Mouse (Mus musculus) granulocyte monocyte progenitor cell, adult 5-6 weeks (primary cell): ENCODE measurements around the gene Rapgef4. TPM values are rescaled to one million over a fixed set of nuclear protein-coding genes. Genes with fewer than 3 reads are reported as not detected.
A peak's percentile ranks its signal among the peaks of the same experiment; 100 is the strongest.

Experiments
- ATAC-seq: replicated peaks from 2 replicates; pipeline ENCODE4 v1.8.0; 2016; ENCODE audit warnings: mild to moderate bottlenecking, moderate TSS enrichment, inconsistent platforms; ENCODE audit not compliant: poor library complexity, severe bottlenecking
- total RNA-seq, 2 experiments: library from RNA; stranded (forward) in 1 of 2; stranded (reverse) in 1 of 2; fragments of 200-712, 200-1000 nt in 1 of 2; fragments of >200 nt in 1 of 2; fragmentation: Nextera tagmentation in 1 of 2; gene quantifications; 2 replicates each; pipeline ENCODE4 v1.2.3; 2014 to 2017

Rapgef4 gene
- total RNA-seq (2014; fragmentation: Nextera tagmentation) (5.3 TPM in 1 of 2 replicates, not detected in the other), total RNA-seq (2017) (1.2 and 2.6 TPM in 2 replicates)

DNA sequence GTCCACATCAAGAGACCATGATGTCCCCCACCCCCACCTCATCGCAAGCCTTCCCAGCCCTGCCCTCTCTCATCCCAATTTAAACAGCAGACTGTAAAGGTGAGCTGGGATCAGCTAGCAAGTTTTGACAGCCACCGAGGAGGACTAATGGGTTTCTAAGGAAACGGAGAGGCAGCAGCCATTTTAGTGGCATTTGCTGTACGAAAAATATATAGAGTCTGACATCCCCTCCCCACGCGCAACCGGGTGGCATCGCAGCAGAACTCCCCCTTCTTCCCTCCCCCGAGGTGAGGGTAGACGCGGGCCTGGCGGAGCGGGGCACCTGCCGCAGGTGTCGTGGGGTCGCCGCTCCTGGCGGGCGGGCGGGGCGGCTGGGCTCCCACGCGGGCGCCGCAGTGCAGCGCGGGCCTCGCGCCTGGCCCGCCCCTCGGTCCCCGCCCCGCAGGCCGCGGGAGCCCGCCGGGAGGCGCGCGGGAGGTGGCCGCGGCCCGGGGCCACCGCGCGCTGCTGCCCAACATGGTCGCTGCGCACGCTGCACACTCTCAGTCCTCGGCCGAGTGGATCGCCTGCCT is at the start of gene Rapgef4:
Rapgef4 (plus strand) TSS at position 470 of the 572 bp plus-strand sequence.
- peak; percentile 35 for ATAC-seq

DNA sequence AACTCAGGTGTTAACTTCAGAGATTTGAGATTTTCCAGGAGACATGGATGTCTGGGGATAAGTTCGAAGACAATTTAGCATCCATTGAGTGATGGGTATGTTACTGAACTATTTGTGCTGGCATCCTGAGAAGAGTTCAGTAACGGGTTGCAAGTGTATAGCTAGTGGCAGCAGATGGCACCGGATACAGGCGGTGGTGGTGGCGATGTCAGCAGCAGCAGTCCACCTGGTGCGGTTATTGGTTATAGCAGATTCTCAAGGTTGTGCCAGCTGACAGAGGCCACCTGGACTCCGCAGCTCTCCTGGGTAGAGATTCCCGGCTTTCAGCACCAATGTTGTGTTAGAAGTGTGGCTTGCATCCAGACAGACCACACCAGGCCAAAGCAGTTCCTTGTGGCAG is 47.0 kb upstream of the Rapgef4 start:
- ATAC-seq: no peak

DNA sequence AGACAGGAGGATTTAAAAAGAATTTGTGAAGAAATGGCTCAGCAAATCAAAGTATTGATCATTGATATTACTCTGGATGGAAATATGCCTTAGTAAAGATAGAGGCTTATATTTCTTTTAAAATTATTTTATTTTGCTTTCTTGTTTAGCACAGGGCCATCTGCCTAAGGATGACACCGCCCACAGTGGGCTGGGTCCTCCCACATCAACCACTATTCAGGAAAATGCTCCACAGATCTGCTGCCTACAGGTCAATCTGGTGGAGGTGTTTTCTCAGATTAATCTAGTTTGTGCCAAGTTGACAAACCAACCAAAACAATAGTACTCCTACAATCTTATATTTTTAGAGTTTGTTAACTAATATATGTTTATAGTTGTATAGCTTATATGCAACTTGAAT is 44.3 kb upstream of the Rapgef4 start:
- no peak for ATAC-seq

DNA sequence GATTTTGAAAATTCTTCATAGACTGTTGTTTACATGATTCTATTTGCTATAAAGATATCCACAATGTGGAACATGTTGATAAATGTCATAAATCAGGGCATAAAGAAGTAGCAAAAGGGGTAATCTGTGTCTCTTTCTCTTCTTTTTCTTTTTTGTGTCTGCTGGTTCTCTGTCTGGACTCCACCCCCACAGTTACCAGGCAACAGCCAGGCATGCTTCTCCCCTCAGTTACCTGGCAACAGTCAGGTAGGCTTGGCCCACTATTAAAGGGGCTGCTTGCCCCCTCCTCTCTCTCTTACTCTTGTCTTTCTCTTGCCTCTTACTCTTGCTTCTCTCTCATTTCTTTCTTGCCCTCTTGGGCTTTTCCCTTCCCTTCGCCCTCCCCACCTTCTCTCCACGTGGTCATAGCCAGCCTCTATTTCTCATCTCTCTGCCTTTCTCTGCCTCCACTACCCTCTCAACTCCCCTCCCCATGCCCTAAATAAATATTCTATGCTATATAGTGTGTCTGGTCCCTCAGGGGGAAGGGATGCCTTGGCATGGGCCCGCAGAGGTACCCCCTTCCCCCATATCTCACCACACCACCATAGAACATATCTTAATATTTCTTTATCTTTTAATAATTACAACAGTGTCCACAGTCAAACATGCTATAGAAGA is 43.3 kb upstream of the Rapgef4 start:
- no peak for ATAC-seq

DNA sequence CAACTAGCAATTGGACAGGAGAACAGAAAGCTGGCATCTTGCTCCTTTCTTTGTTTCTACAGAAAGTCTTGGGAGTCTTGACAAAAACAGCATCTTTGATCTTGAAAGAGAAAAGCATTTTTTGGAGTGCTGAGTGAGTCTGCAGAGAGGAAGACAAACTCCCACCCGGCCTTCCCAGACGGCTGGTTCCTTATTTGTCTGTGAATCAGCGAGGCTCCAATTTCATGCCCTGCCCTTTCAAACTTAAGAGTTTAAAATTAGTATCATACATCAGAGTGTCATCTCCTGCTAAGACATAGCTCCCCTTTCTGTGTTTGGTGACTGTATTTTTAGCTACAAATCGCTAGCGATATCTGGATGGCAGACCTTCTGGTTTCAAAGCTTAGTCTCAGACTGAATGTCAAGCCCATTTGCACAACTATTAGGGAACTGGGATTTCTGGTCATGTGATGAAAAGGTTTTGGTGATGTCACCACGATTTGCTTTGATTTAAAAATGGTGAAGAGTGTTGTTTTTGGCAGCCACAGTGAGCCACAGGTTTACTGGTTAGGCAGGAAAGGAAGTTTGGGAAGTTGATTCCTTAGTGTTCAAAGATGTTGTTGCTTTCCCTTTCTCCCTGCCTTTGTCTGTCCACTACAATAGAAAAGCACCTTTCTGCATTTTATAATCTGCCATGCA is 42.2 kb upstream of the Rapgef4 start:
- no peak for ATAC-seq

DNA sequence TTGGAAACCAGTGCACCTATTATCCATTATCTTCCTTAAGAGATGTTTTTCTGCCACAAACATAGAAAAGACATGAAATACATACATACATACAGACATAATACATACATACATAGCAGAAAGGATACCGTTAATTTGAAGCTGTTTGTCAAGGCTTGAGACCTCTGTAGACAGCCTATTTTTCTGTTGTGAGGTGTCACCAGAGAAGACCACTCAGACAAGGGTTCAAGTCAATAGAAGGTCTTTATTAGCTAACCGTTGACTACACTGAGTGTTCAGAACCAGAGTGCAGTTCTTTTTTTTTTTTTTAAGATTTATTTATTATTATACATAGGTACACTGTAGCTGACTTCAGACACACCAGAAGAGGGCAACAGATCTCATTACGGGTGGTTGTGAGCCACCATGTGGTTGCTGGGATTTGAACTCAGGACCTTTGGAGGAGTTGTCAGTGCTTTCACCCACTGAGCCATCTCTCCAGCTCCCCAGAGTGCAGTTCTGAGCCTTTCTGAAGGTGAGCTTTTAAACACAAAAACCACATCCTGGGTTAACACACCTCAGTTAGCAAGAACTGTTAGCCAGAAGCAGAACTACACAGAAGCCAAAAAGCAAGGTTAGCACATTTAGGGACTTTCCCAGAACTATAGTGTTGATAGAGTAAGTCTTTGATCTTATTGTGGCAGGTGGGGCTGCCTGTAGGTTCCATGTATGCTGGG is 39.9 kb upstream of the Rapgef4 start:
- ATAC-seq: no peak

DNA sequence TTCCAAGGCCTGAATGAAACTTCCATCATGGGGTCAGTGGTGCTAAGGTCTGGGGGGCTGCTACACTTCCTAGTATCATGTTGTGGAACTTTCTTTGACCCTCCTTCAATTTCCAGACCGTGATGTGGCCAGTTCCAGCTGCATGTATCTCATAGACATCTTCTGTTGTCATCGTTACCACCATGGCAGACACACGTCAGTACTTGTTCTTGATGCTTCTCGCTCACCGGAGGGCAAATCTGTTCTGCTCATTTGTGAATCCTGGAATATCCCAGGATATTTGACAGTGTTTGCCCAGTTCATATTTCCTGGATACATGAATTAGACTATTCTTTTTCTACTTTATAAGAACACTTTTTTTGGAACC is 39.3 kb upstream of the Rapgef4 start:
- ATAC-seq: no peak

DNA sequence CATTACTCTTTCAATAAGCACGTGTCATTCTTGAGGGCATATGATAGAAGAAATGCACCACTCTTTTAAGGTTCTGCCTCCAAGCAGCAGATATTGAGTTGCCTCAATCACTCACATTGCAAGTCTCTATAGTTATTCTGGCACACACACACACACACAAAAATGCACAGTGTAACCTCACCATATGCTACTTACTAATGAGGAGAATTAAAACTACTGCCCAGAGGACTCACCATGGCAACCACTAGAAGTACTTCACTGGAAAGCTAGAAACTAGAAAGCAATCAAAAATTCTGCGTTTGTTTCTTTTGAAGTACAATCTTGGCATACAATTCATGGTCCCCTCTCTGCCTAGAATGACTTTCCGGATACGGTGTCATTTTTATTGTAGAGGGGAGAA is 29.8 kb upstream of the Rapgef4 start:
- no peak for ATAC-seq

DNA sequence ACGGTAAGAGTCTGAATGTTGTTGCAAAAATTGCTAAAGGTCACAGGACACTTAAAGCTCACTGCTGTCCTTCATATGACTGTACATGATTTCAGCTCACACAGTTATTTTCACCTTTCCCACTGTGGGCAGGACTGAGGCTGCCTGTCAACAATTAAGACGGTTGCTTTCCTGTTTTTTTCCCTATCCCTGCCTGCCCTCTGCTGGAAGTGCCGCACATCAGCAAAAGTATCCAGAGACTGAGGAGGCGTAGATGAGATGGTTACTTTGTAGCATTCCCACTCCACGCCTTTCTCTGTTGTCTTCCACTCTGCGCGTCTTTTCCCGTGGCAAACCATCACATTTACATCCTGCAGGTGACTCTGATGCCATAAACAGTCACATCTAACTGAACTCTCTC is 25.4 kb upstream of the Rapgef4 start:
- no peak for ATAC-seq

DNA sequence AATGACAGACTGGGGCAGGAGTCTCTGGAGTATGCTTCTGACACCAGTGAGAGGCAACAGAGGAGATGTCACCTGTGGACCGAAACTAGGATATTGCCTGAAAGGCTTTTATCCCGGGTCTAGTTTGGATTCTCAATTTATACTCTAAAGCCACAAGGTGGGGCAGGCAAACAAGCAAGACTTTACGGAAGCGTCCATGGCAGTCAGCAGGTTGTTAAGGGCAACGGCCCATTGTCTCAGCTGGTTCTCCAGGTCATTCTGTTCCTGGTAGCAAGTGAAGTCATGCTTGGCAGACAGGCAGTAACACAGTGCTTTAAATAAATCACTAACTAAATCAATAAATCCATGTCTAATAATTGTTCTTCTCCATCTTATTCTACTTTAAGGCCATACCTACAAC is 24.6 kb upstream of the Rapgef4 start:
- ATAC-seq: no peak

DNA sequence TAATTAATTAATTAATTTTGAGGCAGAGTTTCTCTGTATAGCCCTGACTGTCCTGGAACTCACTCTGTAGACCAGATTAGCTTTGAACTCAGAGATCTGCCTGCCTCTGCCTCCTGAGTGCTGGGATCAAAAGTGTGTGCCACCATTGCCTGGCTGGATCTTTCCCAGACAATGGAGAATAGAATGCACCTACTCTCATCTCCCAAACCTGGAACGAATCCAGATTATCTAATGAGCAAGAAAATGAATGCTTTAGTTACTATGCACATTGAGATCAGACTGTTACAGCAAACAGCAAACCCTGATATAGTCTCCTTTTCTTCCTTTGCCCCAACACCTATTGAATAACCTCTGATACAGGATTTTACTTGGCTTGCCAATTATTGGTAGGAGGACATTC is 23.1 kb upstream of the Rapgef4 start:
- no peak for ATAC-seq

DNA sequence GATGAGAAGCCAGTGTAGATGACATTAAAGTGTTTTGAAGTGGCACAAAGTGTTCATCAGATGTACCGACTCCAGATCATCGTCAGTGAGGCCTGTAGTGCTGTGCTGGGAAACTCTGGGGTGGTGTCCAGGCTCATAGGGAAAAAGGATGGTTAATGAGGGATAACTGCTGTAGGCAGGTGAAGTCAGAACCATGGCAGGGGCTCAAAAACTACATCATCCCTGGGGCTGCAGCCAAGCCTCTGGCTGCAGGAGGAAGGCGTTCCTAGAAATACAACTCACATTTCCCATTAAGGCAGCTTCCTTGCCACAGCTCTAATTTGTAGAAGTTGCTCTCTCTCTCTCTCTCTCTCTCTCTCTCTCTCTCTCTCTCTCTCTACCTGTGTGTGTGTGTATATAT is 22.6 kb upstream of the Rapgef4 start:
- ATAC-seq: no peak

DNA sequence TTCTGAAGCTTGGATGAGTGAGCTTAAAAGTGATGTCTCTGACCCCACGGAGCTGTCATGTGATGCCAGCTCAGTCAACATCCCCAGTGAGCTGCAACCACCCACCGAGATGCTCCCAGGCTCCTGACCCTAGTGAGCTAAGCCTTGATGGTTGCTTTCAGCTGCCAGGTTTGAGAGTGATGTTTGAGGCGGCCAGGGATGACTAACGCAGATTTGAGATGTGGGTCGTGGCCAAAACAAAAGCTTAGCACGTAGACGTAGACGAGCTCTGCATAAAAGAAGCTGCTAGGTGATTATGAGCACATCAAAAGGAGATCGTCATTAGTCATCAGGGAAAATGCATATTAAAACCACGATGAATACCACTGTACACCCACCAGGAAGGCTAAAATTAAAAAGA is 16.8 kb upstream of the Rapgef4 start:
- no peak for ATAC-seq

DNA sequence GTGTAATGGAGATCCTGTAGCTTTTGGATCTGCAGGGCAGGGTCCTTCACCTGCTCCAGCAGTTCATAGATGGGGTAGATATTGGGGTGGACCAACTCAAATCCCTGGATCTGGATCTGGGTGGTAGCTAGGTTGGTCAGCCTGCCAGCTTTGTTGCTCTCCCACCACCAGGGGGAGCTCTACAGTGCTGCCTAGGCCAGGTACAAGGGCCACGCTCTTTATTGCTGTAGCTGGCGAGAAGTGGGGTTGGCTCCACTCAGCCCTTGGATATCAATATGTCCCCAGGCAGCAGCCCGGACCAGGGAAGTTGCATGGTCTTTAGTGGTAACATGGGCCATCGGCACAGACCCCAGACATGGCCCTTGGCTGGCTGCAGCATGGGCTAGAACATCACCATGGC is 15.6 kb upstream of the Rapgef4 start:
- ATAC-seq: peak; percentile 66

DNA sequence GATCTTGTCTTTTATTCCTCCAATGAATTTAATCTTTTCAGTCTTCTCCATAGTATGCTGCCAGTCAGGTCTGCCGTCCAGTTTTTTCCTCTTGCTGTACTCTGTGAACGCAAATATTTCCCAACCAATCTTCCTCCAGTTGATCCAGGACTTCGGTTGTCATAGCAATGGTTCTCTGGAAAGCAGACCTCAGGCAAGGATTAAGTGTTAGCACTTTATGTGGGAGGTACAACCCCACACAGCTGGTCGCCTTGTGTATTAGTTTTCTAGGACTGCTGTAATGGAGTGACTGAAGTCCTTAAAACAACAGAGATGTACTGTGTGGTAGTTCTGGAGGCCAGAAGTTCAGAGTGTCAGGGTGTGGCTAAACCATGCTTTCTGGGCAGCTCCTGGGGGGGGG is 14.3 kb upstream of the Rapgef4 start:
- no peak for ATAC-seq

DNA sequence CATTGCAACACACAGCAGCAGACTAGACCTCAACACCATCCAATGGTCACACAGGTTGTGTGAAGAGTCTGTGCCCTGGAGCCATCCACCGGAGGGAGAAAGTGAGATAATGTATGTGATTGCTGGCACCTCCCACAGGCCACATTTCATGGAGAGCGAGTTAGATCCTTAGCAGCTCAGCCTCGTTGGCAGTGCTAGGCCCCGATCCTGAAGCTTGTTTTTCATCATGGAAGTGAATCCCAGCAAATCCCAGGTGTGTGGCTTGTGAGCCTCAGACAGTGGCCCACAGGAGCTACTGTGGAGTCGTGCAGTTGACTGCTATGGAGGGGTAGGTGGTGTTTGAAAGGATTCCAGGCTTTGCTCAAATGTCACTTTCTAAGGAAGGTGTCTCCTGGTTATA is 13.2 kb upstream of the Rapgef4 start:
- ATAC-seq: no peak

DNA sequence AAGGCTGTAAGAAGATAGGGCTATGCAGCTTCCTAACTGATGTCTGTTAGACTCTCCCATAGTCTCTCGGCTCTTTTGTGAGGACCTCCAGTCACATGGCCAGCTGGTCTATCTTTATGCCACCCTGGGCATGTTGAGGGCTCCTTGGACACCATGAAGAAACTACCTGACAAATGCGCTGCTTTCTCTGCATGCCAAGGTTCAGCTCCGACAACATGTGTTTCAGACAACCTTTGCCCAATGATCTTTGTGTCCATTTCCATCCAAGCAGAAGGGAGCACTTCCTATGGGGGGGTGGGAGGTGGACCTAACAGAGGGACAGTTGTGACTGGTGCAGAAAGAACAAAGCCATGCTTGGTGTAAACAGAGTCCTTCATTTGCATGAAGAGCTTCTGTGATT is 7.4 kb upstream of the Rapgef4 start:
- no peak for ATAC-seq

DNA sequence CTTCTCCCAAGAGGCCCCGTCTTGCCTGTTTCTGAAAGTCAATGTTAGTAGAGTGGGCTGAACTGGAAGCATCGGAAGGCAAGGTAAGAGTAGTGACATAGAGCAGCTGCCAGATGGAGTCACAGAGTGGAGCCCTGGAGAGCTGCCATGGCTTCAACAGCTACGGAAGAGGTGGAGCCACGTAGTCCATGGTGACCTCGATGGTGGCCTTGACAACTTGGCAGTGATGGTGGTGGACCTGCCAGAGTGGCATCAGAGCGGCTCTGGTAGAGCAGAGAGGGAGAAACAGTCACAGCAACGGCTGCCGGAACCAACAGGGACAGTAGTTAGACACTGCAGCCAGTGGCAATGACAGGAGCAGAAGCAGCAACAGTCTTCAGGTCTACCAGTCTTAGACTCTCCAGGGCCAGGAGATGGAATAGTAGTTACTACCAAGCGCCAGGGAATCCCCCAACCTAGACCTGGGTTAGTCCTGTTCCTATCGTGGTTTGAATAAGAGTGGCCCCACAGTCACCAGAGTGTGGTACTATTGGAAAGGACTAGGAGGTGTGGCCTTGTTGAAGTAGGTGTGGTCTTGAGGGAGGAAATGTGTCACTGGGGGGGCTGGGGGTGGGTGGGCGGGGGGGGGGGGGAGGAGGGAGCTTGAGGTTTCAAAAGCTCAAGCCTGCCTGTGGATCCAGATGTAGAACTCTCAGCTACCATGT is 6.7 kb upstream of the Rapgef4 start:
- 0 out of 2 replicates have a peak, but pooled peaks have one; percentile 25 for ATAC-seq

DNA sequence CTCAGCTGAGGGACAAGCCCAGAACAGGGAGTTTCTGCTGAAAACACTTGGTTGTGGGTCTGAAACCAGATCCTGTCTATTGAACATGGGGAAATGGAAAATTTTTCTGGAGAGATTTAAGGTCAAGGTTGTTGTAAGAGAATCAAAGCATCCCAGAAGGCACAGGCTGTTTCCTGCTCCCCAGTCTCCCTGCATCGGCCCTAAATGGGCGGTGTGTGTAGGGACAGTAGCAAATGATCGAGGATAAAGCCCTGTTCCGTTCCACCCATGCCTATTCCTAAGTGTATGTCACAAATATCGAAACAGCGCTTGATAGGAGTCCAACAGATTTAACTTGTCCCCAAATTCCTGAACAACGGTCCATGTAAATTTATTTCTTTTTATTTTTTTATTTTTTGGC is 1.1 kb upstream of the Rapgef4 start:
- ATAC-seq: no peak

DNA sequence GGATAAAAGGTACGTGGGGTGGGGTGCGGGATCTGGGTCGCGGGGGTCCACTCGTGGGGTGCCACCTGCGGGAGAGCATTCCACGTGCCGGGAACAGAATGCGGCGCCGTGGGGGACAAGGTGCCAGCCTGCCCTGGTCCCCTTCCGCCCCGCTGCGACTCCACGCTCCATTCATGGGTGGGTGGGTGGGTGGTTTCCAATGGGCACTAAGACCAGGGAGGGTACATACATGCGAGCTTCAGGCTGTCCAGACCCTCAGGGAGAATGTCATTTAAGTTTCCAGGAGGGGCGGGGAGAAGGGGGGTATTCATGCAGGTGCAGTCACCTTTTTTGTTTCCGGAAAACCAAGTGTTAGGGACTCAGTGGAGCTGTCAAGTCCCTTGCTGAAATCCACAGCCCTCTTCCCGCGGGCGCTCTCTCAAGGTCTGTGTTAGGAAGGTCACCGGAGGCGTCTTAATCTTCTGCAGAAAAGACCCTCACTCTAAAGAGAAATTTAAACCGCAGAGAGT is 357 bp downstream of the Rapgef4 start:
- no peak for ATAC-seq
